Mouse (Mus musculus) lung, adult 2 months (tissue): ENCODE measurements around the gene H2-Q4. TPM values are rescaled to one million over a fixed set of nuclear protein-coding genes. Genes with fewer than 3 reads are reported as not detected.
"Not testable (repeated sequence)": the region's sequence is repeated elsewhere in the genome, so short reads cannot be mapped to it uniquely, and the experiment has no call there.

Experiments used
- DNase-seq: peaks from one replicate; pipeline ENCODE4 v3.0.0; 2022
- H3K4me1 ChIP-seq: fragments of 200-500 bp; 2 replicates; pipeline ENCODE4 v1.6.1; 2011; ENCODE audit warnings: low read length; ENCODE audit not compliant: control insufficient read depth, insufficient read depth
- H3K4me3 ChIP-seq: fragments of 200-500 bp; replicated peaks from 2 replicates; pipeline ENCODE3; 2011; ENCODE audit warnings: low read depth, mild to moderate bottlenecking, control low read depth, low read length; ENCODE audit errors: extremely low read depth
- CTCF ChIP-seq: fragments of 200-500 bp; IDR thresholded peaks from 2 replicates; pipeline ENCODE4 v1.5.1; 2011; ENCODE audit warnings: mild to moderate bottlenecking, low read length, control low read depth; ENCODE audit not compliant: insufficient read depth
- POLR2A ChIP-seq: fragments of 200-500 bp; IDR thresholded peaks from 2 replicates; pipeline ENCODE4 v1.6.1; 2011; ENCODE audit warnings: low read depth, mild to moderate bottlenecking, control low read depth, low read length, borderline replicate concordance; ENCODE audit errors: extremely low read depth
- WGBS: fragments of 180-500 bp; shearing (Covaris S2); methylation state at CpG from one replicate; pipeline ENCODE4 v1.1.7; 2018; 5-methylcytosine and 5-hydroxymethylcytosine counted together
- polyA plus RNA-seq: library from polyadenylated mRNA; depleted of rRNA; stranded (reverse); fragments of >200 nt; gene quantifications from 2 replicates; pipeline ENCODE4 v1.2.3, GENCODE M21; 2012

Gene H2-Q4
- polyA plus RNA-seq, 1 experiment: 152 TPM

DNA sequence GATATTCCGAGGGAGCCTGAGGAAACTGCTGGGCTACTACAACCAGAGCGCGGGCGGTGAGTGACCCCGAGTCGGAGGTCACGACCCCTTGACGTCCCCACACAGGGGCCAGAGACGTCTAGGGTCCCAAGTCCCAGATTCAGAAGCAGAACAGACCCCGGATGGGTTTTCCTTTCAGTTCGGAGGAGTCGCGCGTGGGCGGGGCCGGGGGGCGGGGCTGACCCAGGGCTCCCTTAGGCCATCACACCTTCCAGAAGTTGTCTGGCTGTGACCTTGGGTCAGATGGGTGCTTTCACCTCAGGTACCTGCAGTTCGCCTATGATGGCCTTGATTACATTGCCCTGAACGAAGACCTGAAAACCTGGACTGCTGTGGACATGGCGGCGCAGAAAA lies 20.0 kb upstream of the H2-Q4 start:
- H3K4me3 ChIP-seq: peak overlapping the region; percentile 62
- H3K4me1 ChIP-seq: no peaks in the 10 kb centered on the region
- no peak for DNase-seq
- 27% methylated on average over 21 of the region's 21 CpGs for WGBS
- TF ChIP-seq CTCF (no peak), POLR2A (no peak)

DNA sequence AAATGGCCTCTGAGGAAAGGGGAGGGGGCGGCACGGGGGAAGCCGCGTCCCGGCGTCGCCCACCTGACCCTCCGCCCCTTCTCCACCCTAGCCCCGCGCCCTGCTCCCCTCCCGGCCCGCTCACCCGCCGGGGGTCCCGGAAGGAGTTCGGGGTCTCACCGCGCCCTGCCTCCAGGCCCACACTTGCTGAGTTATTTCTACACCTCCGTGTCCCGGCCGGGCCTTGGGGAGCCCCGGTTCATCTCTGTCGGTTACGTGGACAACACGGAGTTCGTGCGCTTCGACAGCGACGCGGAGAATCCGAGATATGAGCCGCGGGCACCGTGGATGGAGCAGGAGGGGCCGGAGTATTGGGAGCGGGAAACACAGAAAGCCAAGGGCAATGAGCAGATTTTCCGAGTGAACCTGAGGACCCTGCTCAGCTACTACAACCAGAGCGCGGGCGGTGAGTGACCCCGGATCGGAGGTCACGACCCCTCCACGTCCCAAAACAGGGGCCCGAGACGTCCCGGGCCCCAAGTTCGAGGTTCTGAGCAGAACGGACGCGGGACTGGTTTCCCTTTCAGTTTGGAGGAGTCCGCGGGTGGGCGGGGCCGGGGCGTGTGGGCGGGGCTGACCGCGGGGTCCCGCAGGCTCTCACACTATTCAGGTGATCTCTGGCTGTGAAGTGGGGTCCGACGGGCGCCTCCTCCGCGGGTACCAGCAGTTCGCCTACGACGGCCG lies 473 bp downstream of the H2-Q4 start:
- 2% methylated on average over 70 of the region's 70 CpGs for WGBS
- TF ChIP-seq CTCF (no peak), POLR2A (peak; percentile 26; the same call in 1 of the 2 replicates)
- H3K4me1 ChIP-seq: 0 out of 2 replicates have a peak, but pooled peaks cover 2% of the 10 kb centered on the region
- DNase-seq: peak; percentile 68
- peak overlapping the region; percentile 87 for H3K4me3 ChIP-seq

DNA sequence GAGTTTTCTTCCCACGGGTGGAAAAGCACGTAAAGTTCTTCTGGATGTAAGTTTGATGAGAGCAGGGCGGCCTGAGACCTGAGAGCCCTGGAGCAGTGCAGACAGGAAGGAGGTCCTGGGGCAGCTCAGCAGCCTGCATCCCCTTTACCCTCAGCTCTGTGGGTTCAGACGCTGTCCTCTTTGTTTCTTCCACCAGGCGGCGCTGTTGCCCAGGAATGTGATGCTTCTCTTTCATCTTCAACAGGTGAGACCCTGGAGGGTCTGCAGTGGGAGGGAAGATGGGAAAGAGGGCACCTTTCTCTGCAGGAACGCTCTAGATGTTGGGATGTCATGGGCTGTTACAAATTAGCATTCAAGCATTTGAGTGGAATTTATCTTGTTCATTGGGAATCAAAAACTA lies 10.4 kb downstream of the H2-Q4 start:
- H3K4me1 ChIP-seq, H3K4me3 ChIP-seq: not testable (repeated sequence)
- 4% methylated on average over 7 of the region's 7 CpGs for WGBS
- peak; percentile 46 for DNase-seq
- peak; percentile 53 for TF ChIP-seq CTCF

DNA sequence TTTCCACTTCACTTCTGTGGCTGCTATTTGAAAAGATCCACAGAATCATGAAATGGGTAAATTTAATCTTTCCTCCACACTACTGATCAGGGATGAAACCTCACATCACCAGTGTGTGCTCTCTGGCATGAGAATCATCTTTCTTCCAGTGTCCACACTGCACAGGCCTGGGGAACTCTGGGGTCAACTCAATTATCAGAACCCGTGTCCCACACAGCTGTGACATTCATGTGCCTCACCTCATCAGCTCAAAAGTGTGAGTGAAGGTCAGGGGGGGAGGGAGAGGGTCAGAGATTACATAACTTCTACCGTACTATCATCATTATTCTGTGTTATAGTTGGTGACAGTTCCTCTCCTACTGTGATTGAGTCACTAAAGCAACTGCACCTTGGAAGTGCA lies 13.3 kb downstream of the H2-Q4 start:
- H3K4me1 ChIP-seq: not testable (repeated sequence)
- WGBS: 55% methylated on average over 2 of the region's 2 CpGs

DNA sequence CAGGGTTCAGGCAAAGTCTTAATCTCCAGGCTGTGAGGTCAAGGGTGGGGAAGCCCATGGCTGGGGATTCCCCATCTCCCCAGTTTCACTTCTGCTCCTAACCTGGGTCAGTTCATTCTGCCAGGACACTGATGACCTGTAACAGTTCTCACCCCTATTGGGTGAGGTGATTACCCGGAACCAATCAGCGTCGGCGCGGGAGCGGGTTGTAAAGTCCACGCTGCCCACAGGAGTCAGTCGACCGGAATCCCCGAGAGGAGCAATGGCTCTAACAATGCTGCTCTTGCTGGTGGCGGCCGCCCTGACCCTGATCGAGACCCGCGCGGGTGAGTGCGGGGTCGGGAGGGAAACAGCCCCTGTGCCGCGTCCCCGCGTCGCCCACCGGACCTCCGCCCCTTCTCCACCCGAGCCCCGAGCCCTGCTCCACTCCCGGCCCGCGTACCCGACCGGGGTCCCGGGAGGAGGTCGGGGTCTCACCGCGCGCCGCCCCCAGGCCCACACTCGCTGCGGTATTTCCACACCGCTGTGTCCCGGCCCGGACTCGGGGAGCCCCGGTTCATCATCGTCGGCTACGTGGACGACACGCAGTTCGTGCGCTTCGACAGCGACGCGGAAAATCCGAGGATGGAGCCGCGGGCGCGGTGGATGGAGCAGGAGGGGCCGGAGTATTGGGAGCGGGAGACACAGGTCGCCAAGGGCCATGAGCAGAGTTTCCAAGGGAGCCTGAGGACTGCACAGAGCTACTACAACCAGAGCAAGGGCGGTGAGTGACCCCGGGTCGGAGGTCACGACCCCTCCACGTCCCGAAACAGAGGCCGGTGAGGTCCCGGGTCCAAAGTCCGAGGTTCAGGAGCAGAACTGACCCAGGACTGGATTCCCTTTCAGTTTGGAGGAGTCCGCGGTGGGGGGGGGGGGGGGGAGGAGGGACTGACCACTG lies 14.7 kb downstream of the H2-Q4 start:
- not testable (repeated sequence) for H3K4me1 ChIP-seq, DNase-seq
- 1% methylated on average over 59 of the region's 75 CpGs for WGBS
- H3K4me3 ChIP-seq: peak overlapping the region; percentile 42
- peak; percentile 35; the same call in 1 of the 2 replicates for TF ChIP-seq POLR2A

More for the DNA sequence above, 13.3 kb downstream of the H2-Q4 start:
- not testable (repeated sequence) for DNase-seq, H3K4me3 ChIP-seq

DNA sequence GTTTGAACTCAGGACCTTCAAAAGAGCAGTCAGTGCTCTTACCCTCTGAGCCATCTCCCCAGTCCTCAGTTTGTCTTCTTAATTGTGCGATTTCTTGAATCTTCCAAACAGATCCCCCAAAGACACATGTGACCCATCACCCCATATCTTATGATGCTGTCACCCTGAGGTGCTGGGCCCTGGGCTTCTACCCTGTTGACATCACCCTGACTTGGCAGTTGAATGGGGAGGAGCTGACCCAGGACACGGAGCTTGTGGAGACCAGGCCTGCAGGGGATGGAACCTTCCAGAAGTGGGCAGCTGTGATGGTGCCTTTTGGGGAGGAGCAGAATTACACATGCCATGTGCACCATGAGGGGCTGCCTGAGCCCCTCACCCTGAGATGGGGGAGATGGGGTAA lies 17.5 kb downstream of the H2-Q4 start:
- WGBS: 89% methylated on average over 2 of the region's 2 CpGs
- H3K4me3 ChIP-seq, DNase-seq, H3K4me1 ChIP-seq: not testable (repeated sequence)

DNA sequence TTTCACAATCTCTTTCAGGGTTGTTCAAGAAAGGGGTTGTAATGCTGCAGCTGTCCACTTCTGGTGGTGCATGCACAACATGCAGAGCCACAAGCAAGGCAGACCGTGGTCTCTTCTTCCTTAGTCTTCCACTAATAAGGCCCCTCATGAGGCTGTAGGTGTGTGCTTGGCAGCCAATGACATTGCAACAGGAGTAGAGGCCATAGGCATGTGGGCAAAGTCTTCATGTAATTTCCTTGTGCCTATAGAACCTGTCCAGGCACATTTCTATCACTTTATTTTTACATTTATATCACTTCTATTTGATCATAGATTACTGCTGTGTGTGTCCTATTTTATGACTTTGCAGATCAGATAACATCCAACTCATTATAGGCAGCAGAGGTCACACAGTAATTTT lies 33.6 kb downstream of the H2-Q4 start:
- H3K4me1 ChIP-seq, H3K4me3 ChIP-seq, DNase-seq: not testable (repeated sequence)
- no CpG with 5 or more reads among the region's 1 CpGs for WGBS

DNA sequence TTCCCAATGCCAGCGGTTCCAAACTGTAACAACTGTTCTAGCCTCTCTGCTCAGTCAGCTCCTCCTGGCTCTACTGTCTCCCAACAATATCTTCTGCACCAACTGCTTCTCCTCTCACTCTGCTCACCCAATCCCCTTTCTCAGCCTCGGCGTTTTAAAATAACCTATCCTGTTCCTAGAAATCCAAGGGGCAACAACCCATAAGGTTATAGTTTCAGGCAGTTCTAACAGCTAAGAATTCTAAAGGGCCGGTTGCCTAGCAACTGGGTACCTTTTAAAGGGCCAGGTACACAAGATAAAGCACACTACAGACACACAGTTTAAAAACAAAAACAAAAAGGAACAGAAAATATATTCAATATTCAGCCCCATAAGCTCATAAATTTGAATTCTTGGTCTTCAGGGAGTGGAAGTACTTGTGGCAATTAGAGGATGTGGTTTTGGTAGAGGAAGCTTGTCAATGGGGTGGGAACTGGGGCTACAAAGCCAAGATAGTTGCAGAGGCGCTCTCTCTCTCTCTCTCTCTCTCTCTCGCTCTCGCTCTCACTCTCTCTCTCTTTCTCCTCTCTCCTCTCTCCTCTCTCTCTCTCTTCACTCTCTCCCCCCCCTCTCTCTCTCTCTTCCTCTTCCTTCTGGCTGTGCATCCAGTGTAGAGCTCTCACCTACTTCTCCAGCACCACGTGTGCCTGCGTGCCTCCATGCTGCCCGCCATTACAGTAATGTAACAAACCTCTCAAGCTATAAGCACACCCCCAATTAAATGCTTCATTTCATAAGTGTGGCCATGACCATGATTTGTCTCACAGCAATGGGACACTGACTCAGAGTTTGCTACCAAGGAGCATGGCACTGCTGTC lies 36.1 kb downstream of the H2-Q4 start:
- H3K4me1 ChIP-seq, DNase-seq, H3K4me3 ChIP-seq: not testable (repeated sequence)
- 64% methylated on average over 3 of the region's 10 CpGs for WGBS

DNA sequence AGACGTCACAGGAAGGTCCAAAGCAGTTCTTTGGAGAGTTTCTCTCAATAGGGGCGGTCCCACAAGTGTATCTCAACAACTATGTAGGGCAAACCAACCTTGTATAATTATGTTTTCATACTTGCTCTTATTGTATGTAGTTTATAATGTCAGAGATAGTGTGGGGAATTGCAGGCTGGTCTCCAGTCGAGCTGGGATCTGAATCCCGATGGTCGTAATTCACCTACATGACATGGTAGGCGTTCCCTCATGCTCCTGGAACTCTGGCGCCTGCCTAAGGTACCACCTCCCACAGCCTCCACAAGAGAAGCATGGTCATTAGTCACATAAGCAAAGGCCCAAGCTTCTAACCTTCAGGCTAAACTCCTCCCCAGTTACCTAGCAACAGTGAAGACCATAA lies 39.4 kb downstream of the H2-Q4 start:
- H3K4me1 ChIP-seq: no peaks in the 10 kb centered on the region
- WGBS: 81% methylated on average over 7 of the region's 7 CpGs
- H3K4me3 ChIP-seq: no peak overlapping the region
- DNase-seq: no peak
- TF ChIP-seq CTCF (no peak), POLR2A (no peak)

DNA sequence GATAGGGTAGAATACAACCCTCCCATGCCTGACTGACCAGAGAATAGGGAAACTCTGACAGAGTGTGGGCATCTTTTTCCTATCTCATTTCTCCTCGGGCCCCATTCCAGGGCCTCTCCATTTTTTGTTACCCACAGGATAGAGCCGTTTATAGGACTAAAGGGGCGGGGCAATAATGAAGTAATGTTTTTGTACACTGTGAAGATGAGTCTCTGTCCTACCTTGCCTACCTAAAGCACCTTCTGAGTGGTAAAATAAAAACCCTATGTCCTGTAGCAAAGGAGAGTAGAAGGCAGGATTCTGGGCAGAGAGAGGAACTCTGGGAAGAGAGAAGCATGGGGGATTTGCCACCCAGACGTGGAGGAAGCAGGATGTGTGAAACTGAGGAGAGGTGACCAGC lies 40.1 kb downstream of the H2-Q4 start:
- WGBS: 53% methylated on average over 4 of the region's 4 CpGs
- H3K4me3 ChIP-seq, DNase-seq, H3K4me1 ChIP-seq: not testable (repeated sequence)
